Mouse (Mus musculus) stomach, postnatal 0 days (tissue): ENCODE results near the gene Lrrc40. TPM values are rescaled to one million over a fixed set of nuclear protein-coding genes. Genes with fewer than 3 reads are reported as not detected.
A peak's percentile ranks its signal among the peaks of the same experiment; 100 is the strongest.

Experiments used
- ATAC-seq: fragments of 200-750 bp; cut with Nextera tagmentation; 2 replicates; pipeline ENCODE4 v1.8.0; 2017; ENCODE audit not compliant: low FRiP score, low TSS enrichment
- DNase-seq: peaks from one replicate; pipeline ENCODE4 v3.0.0-alpha.2; 2016; ENCODE audit warnings: low spot score
- H3K27ac ChIP-seq: fragments of 300-500 bp; sonication (generic); replicated peaks from 2 replicates; pipeline ENCODE4 v1.5.1; 2014; ENCODE audit warnings: mild to moderate bottlenecking, control low read depth
- H3K27me3 ChIP-seq: fragments of 300-500 bp; sonication (generic); 2 replicates; pipeline ENCODE4 v1.6.1; 2014; ENCODE audit warnings: low read length; ENCODE audit not compliant: control insufficient read depth, insufficient read depth
- H3K36me3 ChIP-seq: fragments of 300-500 bp; sonication (generic); 2 replicates; pipeline ENCODE4 v1.6.1; 2014; ENCODE audit warnings: low read length, mixed read lengths; ENCODE audit not compliant: control insufficient read depth, insufficient read depth
- H3K4me1 ChIP-seq: fragments of 300-500 bp; sonication (generic); replicated peaks from 2 replicates; pipeline ENCODE4 v1.6.1; 2014; ENCODE audit warnings: antibody characterized with exemption; ENCODE audit not compliant: control insufficient read depth, insufficient read depth
- H3K4me2 ChIP-seq: fragments of 300-500 bp; sonication (generic); replicated peaks from 2 replicates; pipeline ENCODE4 v1.6.1; 2014; ENCODE audit warnings: low read depth, mild to moderate bottlenecking, control low read depth, moderate library complexity
- H3K4me3 ChIP-seq: fragments of 300-500 bp; sonication (generic); 2 replicates; pipeline ENCODE4 v1.5.1; 2014; ENCODE audit warnings: low read depth, low read length, control low read depth
- H3K9ac ChIP-seq: fragments of 300-500 bp; sonication (generic); 2 replicates; pipeline ENCODE4 v1.6.1; 2014; ENCODE audit warnings: mild to moderate bottlenecking, low read length, control low read depth, mixed read lengths
- H3K9me3 ChIP-seq: fragments of 300-500 bp; sonication (generic); 2 replicates; pipeline ENCODE4 v1.6.1; 2016; ENCODE audit warnings: low read length; ENCODE audit not compliant: control insufficient read depth
- CTCF ChIP-seq: IDR thresholded peaks from 2 replicates; pipeline ENCODE4 v1.5.1; 2016; ENCODE audit warnings: antibody characterized with exemption, low read depth, mild to moderate bottlenecking, moderate library complexity
- EP300 ChIP-seq: optimal IDR thresholded peaks from 2 replicates; pipeline ENCODE3; 2016; ENCODE audit warnings: antibody characterized with exemption
- WGBS: fragments of 180-500 bp; shearing (Covaris S2); extraction: QIAGEN DNeasy Blood & Tissue Kit; methylation state at CpG from one replicate; pipeline ENCODE4 v1.1.7; 2014; 5-methylcytosine and 5-hydroxymethylcytosine counted together
- polyA plus RNA-seq: library from polyadenylated mRNA; unstranded; fragments of >200 nt; fragmentation: Nextera tagmentation; extraction: Ambion mirVana; gene quantifications from 2 replicates; pipeline ENCODE4 v1.2.1, GENCODE M21; 2015

The Lrrc40 gene
- polyA plus RNA-seq, 1 experiment from 2014 or later: 24.0 TPM

DNA sequence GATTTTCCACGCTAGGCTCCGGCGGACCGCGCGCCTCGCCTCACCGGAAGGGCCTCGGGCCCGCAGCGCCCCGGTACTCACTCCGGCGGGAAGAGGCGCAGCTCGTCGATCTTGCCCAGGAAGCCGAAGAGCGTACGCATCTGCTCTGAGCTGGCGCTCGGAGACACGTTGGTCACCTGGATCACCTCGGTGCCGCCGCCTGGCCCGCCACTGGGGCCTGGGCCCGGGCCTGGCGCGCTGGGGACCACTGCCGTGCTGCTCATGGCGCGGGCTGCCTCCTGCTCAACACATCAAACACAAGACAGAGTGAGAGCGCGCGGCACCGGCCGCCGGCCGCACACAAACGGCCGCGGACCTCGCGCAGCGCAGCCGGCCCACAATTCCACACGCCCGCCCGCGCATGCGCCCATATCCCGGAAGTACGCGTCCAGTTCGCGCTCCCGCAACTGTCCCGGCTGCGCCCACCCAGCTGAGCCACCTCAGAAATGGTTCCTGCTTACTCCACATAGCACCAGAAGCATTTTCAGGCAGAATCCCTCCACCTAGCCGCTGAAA lies 5.0 kb upstream of the Lrrc40 start:
- DNase-seq (peak; percentile 94), ATAC-seq (peak; percentile 94)
- H3K36me3 ChIP-seq: no peaks in the 10 kb centered on the region; the same call in 1 of the 2 replicates
- H3K4me3 ChIP-seq: peak overlapping the region; percentile 91
- no peaks in the 10 kb centered on the region for H3K27me3 ChIP-seq
- no peak for TF ChIP-seq EP300
- no peak; the same call in 1 of the 2 replicates for TF ChIP-seq CTCF
- H3K9ac ChIP-seq: peak overlapping the region; percentile 94
- H3K4me1 ChIP-seq: no peaks in the 10 kb centered on the region; the same call in 1 of the 2 replicates
- WGBS: under 1% methylated on average over 61 of the region's 61 CpGs
- H3K9me3 ChIP-seq: no peaks in the 10 kb centered on the region
- H3K27ac ChIP-seq: peak overlapping the region; percentile 97
- peak overlapping the region; percentile 79 for H3K4me2 ChIP-seq

DNA sequence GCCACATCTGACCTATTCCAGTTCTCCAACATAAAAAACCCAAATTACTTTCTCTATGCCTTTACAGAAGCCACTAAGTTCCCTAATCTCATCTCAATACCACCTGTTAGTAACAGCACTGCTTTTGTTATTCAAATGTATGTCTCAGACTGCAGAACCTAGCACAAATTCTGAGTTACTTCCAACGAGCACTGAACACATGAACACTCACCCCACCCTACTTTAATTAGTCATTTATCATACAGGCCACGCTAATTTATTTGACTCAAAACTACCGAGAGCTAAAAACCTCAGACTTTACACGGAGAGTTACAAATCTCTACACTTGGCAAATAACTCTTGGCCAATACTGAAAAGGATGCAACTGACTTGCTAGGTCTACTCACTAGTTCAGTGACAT lies 4.4 kb upstream of the Lrrc40 start:
- Histone ChIP-seq H3K27ac (peak overlapping the region; percentile 97), H3K9ac (peak overlapping the region; percentile 94), H3K4me3 (peak overlapping the region; percentile 91), H3K9me3 (no peaks in the 10 kb centered on the region), H3K36me3 (no peaks in the 10 kb centered on the region), H3K4me1 (no peaks in the 10 kb centered on the region; the same call in 1 of the 2 replicates), H3K4me2 (peak overlapping the region; percentile 79), H3K27me3 (no peaks in the 10 kb centered on the region)
- DNase-seq (no peak), ATAC-seq (no peak)
- TF ChIP-seq CTCF (no peak), EP300 (no peak)
- 1% methylated on average over 4 of the region's 4 CpGs for WGBS

DNA sequence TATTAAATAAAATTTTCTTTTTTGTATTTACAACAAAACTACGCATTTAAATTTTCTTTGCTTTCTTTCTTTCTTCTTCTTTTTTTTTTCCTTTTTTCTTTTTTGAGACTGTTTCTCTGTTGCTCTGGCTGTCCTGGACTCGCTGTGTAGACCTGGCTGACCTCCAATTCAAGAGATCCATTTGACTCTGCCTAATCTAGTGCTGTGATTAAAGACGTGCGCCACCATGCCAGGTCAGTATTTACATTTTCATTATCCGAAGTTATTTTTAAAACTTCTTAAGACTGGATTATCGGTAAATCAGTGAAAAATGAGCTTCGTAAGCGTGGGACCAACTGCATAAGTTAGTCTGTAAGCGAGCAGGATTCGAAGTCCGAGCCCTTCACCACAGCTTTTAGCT lies 596 bp upstream of the Lrrc40 start:
- DNase-seq (no peak), ATAC-seq (no peak)

DNA sequence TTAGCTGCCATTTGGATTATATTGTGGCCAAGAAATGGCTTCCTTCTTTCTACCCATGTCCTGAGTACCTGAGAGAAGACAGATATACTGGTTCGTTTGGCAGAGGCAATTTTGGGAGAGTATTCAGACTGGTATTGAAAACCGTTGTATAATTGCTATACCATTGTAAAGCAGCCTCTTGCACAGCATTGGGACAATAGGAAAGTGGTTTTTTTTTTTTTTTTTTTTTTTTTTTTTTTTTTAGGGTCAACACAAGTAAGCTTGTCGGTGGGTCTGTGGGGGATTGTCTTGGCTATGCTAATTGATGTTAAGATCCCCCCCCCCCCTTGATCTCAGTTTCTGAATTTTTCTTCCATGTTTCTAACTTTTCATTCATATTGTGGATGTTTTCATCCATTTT lies 1.6 kb downstream of the Lrrc40 start:
- DNase-seq (no peak), ATAC-seq (no peak)
- no peak for TF ChIP-seq CTCF
- TF ChIP-seq EP300: no peak
- no peak overlapping the region for H3K27ac ChIP-seq
- H3K9ac ChIP-seq: no peak overlapping the region
- H3K27me3 ChIP-seq: no peaks in the 10 kb centered on the region
- no peaks in the 10 kb centered on the region; the same call in 1 of the 2 replicates for H3K4me1 ChIP-seq
- H3K36me3 ChIP-seq: no peaks in the 10 kb centered on the region
- WGBS: 100% methylated on average over 3 of the region's 3 CpGs
- no peak overlapping the region for H3K4me3 ChIP-seq
- no peak overlapping the region for H3K4me2 ChIP-seq
- H3K9me3 ChIP-seq: no peaks in the 10 kb centered on the region

More for the DNA sequence above, 596 bp upstream of the Lrrc40 start:
- H3K36me3 ChIP-seq: no peaks in the 10 kb centered on the region
- H3K4me3 ChIP-seq: peak overlapping the region; percentile 83
- no peaks in the 10 kb centered on the region; the same call in 1 of the 2 replicates for H3K4me1 ChIP-seq
- H3K9ac ChIP-seq: peak overlapping the region; percentile 95
- H3K27me3 ChIP-seq: no peaks in the 10 kb centered on the region
- no peaks in the 10 kb centered on the region for H3K9me3 ChIP-seq
- TF ChIP-seq CTCF (no peak), EP300 (no peak)
- H3K27ac ChIP-seq: peak overlapping the region; percentile 94
- WGBS: 2% methylated on average over 11 of the region's 11 CpGs
- peak overlapping the region; percentile 74 for H3K4me2 ChIP-seq

DNA sequence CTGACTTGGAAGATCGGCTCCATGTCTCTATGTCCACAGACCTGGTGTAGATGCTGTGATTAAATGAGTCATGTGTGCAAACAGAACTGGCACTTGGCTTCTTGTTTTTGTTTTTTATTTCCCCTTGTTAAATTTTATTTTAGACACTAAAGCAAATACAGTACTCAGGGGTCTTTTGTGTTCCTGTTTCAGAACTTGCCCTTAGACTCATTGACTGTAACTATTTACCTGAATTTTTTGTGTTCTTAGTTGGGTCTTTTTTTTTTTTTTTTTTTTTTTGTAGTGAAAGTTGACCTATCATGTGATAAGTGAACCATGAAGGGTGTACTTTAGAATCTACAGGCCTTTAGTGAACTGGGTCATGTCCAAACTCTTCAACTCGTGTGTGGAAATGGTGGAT lies 4.3 kb downstream of the Lrrc40 start:
- Histone ChIP-seq H3K36me3 (no peaks in the 10 kb centered on the region), H3K4me2 (no peak overlapping the region), H3K9me3 (no peaks in the 10 kb centered on the region), H3K4me1 (no peaks in the 10 kb centered on the region), H3K27ac (no peak overlapping the region), H3K9ac (no peak overlapping the region), H3K27me3 (no peaks in the 10 kb centered on the region), H3K4me3 (no peak overlapping the region)
- 49% methylated on average over 2 of the region's 2 CpGs for WGBS
- DNase-seq (no peak), ATAC-seq (no peak)
- TF ChIP-seq CTCF (no peak), EP300 (no peak)

DNA sequence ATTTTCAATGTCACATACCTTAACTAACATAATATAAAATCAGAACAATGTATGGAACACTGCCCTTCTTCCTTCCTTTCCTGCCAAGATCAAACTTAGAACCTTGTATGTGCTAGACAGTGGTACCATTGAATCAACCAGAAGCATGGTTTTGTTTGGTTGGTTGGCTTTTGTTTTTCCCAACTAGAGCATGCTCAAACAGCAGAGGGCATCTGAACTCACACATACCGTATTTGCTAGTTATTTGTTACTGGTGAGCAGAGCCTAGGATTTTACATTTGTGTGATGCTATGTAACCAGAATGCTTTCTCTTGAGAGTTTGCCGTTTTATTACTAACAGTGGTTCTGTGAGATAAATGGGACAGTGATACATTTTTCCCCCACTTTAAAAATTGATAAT lies 13.0 kb downstream of the Lrrc40 start:
- Histone ChIP-seq H3K4me3 (no peak overlapping the region), H3K4me1 (no peaks in the 10 kb centered on the region), H3K9me3 (no peaks in the 10 kb centered on the region), H3K9ac (no peak overlapping the region), H3K4me2 (no peak overlapping the region), H3K27me3 (no peaks in the 10 kb centered on the region), H3K36me3 (peaks cover 4% of the 10 kb centered on the region), H3K27ac (no peak overlapping the region)
- ATAC-seq (no peak), DNase-seq (no peak)
- 82% methylated on average over 2 of the region's 2 CpGs for WGBS
- TF ChIP-seq CTCF (no peak), EP300 (no peak)
